Mouse (Mus musculus) adrenal gland, postnatal 25 days (tissue): Measurements from ENCODE around the gene Crat. TPM values are rescaled to one million over a fixed set of nuclear protein-coding genes. Genes with fewer than 3 reads are reported as not detected.
"Not testable (repeated sequence)": the region's sequence is repeated elsewhere in the genome, so short reads cannot be mapped to it uniquely, and the experiment has no call there.

ENCODE experiments used
- DNase-seq: peaks from one replicate; pipeline ENCODE4 v3.0.0; 2021; ENCODE audit warnings: mixed read lengths
- total RNA-seq: library from RNA; stranded (reverse); gene quantifications from 2 replicates; pipeline ENCODE4 v1.2.3, GENCODE M21; 2021

The Crat gene
- total RNA-seq, 1 experiment from 2014 or later = 130 TPM

- DNase-seq = no peak
Measured at GRCm38 (mm10) chr2:30440211-30440700, 24.6 kb upstream of the Crat start.

- DNase-seq = no peak
Measured at GRCm38 (mm10) chr2:30439631-30440030, 24.0 kb upstream of the Crat start.

GRCm38 (mm10) chr2:30437791-30438190 is 22.2 kb upstream of the Crat start:
- no peak for DNase-seq

- no peak for DNase-seq
Measured at GRCm38 (mm10) chr2:30436809-30437208, 21.2 kb upstream of the Crat start.

- DNase-seq = peak; percentile 43
Measured at GRCm38 (mm10) chr2:30436156-30436545, 20.5 kb upstream of the Crat start.

- DNase-seq = peak; percentile 71
Measured at GRCm38 (mm10) chr2:30435326-30436155, 19.9 kb upstream of the Crat start.

- peak; percentile 67 for DNase-seq
Measured at GRCm38 (mm10) chr2:30429156-30429555, 13.5 kb upstream of the Crat start.

- no peak for DNase-seq
Measured at GRCm38 (mm10) chr2:30421432-30421831, 5.8 kb upstream of the Crat start.

- DNase-seq = no peak
Measured at GRCm38 (mm10) chr2:30419112-30419511, 3.5 kb upstream of the Crat start.

GRCm38 (mm10) chr2:30418259-30418658 is 2.6 kb upstream of the Crat start:
- DNase-seq = no peak

- DNase-seq = no peak
Measured at GRCm38 (mm10) chr2:30417595-30418165, 2.1 kb upstream of the Crat start.

- not testable (repeated sequence) for DNase-seq
Measured at GRCm38 (mm10) chr2:30417154-30417553, 1.5 kb upstream of the Crat start.

GRCm38 (mm10) chr2:30416649-30416965 is 994 bp upstream of the Crat start:
- DNase-seq = no peak

GRCm38 (mm10) chr2:30415936-30416648 is 479 bp upstream of the Crat start, which contains the start of gene Ptpa:
Ptpa (plus strand) TSS chr2:30416039.
- peak; percentile 94 for DNase-seq

GRCm38 (mm10) chr2:30414681-30415080 is 932 bp downstream of the Crat start:
- no peak for DNase-seq

- DNase-seq = no peak
Measured at GRCm38 (mm10) chr2:30414101-30414500, 1.5 kb downstream of the Crat start.

GRCm38 (mm10) chr2:30413038-30413973 is 2.3 kb downstream of the Crat start:
- no peak for DNase-seq

- no peak for DNase-seq
Measured at GRCm38 (mm10) chr2:30409454-30410176, 6.0 kb downstream of the Crat start.

- DNase-seq = no peak
Measured at GRCm38 (mm10) chr2:30408452-30409100, 7.0 kb downstream of the Crat start.

- no peak for DNase-seq
Measured at GRCm38 (mm10) chr2:30407778-30408177, 7.8 kb downstream of the Crat start.

- DNase-seq = no peak
Measured at GRCm38 (mm10) chr2:30407221-30407620, 8.4 kb downstream of the Crat start.
